Mouse (Mus musculus) CD4-positive naive resting alpha-beta T cell, adult 76 days (primary cell): ENCODE results near the gene Ppt1. TPM values are rescaled to one million over a fixed set of nuclear protein-coding genes. Genes with fewer than 3 reads are reported as not detected.

Source experiments
- total RNA-seq: library from RNA; stranded (reverse); gene quantifications from one replicate; pipeline ENCODE4 v1.2.4, GENCODE M21; 2023

The Ppt1 gene
- total RNA-seq = 39.9 TPM

GRCm38 (mm10) chr4:122835530-122836402 is at the start of gene Ppt1:
TSS of gene Ppt1 (plus strand) at chr4:122836242.

GRCm38 (mm10) chr4:122885768-122886578 is 49.9 kb downstream of the Ppt1 start, which contains the start of gene Cap1:
TSS of gene Cap1 (minus strand) at chr4:122886056.

Other genes with a start within 250 kb of the Ppt1 start
- not detected for gene 9530002B09Rik, start 147.0 kb upstream of the Ppt1 start, total RNA-seq
- gene Cap1, start 49.8 kb downstream of the Ppt1 start, total RNA-seq = 322 TPM
- gene Mfsd2a, start 124.9 kb downstream of the Ppt1 start, total RNA-seq = 1.6 TPM
- gene Mycl, start 159.4 kb downstream of the Ppt1 start, total RNA-seq = 0.53 TPM
- 15.3 TPM for gene Trit1, start 180.4 kb downstream of the Ppt1 start, total RNA-seq